Mouse (Mus musculus): ENCODE data around the gene Ap2s1.

The Ap2s1 gene

DNA sequence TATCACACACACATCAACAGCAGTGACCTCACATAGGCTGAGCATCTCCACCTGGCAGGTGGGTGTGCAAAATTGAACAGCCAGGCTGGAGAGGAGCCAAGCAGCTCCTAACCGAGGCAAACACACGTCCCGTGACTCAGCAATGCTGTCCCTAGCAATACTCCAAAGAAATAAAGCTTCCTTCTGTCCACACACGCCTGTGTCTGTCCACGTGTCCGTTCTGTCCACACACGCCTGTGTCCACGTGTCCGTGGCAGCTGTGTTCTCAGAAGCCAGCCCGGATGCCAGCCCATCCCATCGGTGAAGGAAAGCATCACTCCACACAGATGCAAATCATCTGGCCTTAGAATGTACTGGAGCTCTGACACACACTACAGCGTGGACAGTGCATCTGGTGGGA lies 13.8 kb downstream of the Ap2s1 start:
- DNase-seq (ENCODE audit: low spot score in 2 of 2), result no peak

DNA sequence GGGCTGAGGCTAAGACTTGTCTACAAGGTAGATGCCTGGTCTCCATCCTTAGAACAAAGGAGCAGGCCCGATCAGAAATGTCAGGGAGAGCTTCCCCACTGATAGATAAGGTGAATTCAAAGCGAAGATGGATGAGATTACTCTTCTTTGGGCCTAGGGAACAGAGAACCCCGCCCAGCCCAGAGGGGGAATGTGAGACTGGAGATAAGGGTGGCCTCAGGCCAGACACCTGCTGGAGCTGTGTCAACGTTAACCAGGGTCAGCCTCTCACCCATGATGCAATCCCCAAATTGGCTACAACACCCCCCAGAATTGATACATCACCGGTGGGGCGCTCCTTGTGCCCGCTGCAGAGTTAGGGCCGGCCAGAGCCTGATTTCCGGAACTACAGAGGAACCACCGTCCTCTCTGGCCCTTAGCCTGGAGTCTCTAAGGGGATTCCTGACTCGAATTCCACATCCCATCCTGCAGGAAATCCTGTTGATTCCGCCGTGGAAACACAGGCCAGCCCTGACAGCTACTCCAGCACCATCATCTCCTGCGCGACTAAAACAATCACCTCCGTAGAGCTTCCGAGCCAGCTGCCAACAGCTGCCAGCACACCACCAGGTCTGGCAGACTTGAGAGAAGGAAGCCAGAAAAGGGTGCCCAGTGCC lies 17.3 kb downstream of the Ap2s1 start:
- no peak for DNase-seq (ENCODE audit: low spot score in 2 of 2)

DNA sequence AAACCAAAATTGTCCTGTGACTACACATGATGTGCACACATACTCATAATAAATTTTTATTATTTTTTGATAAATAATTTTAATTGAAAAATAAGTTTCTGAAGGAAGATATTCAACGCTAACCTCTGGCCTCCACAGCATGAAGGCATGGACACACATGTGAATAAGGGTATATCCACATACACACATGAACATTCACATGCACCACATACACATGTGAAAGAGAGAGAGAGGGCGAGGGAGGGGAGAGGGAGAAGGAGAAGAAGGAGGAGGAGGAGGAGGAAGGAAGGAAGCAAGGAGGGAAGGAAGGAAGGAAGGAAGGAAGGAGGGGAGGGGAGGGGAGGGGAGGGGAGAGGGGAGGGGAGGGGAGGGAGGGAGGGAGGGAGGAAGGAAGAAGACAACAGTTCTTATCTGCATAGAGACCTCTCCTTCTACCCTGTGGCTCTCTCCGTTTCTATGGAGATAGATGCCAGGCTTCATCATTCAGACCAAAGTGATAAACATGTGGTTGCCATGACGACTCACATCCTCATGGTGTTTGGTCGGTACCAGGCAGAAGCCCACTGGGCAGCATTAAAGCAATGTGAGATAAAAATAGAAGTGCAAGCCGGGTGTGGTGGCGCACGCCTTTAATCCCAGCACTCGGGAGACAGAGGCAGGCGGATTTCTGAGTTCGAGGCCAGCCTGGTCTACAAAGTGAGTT lies 20.8 kb downstream of the Ap2s1 start:
- peak in 1 of 2 experiments; percentile 74 for DNase-seq (ENCODE audit: low spot score in 2 of 2)

DNA sequence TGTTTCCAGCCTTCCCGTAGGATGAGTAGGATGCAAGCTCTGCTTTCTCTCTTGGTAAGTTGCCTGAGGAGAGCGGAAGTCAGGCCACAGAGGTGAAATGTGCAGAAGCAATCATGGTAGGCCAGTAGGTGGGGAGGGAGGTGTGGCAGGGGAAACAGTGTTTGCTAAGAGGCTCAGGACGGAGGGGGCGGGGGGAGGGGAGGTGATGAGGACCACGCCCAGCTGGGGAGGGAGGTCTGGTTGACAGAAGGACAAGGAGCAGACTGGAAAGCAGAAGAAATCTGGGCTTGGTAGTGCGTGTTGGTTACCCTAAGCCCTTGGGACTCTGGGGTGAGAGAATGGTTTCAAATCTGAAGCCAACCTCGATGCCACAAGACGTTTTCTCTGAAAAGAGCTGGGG lies 22.1 kb downstream of the Ap2s1 start:
- DNase-seq (ENCODE audit: low spot score in 2 of 2), result no peak

DNA sequence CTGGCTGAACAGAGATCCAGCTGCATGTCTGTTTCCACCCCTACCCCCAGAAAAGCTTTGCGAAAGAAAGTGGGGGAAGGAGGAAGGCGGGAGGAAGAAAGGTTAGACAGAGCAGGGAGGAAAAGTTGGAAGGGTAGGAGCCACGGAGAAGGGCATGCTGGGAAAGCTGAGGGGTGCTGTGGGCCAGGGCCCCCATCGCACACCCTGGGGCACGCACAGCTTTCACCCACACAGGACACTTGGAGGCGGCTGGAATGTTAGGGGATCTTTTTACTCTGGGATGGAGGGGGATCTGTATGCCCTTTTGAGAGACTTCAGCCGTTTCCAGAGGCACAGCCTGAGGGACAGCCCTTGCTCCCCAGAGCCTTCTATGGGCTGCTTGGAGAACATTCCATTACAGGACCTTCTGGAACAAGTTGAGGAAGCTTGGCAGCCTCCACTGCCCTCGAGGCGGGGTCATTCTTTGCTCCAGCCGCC lies 22.8 kb downstream of the Ap2s1 start:
- no peak for DNase-seq (ENCODE audit: low spot score in 2 of 2)

DNA sequence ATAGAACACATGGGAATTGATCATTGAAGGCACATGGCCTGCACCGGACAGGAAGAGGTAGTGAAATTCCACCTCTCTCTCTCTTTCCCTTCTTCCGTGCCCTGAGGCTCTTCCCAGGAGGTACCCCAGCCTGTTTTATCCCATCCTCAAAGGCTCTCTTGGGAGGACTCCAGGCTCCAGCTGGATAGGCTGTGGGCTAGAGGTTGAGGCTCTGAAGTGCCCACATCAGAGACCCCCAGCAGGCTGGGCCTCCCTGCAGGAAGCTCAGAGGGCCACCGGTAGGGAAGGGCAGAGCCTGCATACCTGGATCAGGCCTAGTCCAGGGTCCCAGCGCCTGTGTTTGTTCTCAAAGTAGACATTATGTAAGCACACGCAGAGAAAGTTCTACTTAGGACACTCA lies 23.4 kb downstream of the Ap2s1 start:
- no peak for DNase-seq (ENCODE audit: low spot score in 2 of 2)

DNA sequence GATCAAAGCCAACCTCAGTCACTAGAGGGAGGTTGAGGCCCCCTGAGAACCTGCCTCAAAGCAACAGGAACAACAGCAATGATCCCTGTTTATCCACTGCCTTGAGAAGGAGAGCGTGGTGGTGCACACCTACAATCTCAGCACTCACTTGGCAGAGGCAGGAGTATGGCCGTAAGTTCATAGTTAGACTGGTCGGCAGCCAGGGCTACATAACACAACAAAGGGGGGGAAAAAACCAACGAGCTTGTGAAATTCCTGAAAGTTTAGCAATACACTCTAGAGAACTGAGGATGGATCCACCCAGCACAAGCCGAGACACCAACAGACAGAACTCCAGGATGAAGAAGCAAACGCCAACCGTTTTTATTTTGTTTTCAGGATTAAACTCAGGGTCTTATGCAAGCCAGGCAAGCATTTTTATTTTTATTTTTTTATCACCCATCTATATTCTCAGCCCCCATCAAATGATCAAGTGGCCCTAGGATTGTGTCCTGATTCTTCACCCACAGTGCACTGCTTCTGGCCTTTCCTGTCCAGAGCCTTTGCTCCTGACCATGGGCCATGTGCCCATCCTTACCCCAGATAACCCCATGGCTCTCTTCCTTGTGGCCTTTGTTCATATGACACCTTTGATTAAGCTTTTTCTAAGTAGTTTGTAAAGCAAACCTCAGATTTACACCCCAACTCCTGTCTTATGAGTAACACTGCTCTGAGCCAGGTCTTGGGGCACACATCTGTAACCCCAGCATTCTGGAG lies 25.4 kb downstream of the Ap2s1 start:
- no peak for DNase-seq (ENCODE audit: low spot score in 2 of 2)

DNA sequence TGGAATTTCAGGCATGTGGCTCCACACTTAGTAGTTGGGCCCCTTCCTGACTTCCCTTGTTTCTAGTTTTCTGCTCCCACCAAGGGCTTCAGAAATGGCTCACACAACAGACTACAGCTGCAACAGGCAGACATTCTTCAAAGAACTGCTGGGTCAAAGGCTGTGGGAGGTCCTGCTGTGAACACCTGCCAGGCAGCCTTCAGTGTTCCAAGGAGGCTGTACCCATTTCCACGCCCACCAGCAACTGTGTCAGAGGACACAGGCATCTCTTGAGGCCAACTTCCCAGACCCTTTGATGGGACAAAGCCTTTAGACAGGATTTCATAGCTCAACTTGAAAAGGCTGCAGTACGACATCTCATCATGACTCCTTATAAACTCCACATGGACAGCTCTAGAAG lies 28.2 kb downstream of the Ap2s1 start:
- no peak for DNase-seq (ENCODE audit: low spot score in 2 of 2)

DNA sequence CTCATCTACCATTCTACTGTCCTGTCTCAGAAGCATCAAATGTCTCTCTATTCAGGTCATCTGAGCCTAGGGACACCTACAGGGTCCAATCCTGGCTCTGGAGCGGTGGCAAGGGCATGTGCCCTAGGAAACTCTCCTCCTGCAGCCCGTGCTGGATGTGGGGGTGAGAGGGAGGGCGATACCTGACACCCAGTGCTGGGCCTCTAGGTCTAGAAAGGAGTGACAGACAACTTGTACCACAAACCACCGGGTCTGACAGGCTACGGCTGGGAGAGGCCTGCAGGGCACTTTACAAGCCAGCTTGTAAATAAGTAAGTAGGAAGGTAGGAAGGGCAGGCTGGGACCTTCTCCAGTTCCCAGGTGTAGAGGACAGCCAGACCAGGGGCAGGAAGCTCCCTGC lies 37.7 kb downstream of the Ap2s1 start:
- no peak for DNase-seq (ENCODE audit: low spot score in 2 of 2)

DNA sequence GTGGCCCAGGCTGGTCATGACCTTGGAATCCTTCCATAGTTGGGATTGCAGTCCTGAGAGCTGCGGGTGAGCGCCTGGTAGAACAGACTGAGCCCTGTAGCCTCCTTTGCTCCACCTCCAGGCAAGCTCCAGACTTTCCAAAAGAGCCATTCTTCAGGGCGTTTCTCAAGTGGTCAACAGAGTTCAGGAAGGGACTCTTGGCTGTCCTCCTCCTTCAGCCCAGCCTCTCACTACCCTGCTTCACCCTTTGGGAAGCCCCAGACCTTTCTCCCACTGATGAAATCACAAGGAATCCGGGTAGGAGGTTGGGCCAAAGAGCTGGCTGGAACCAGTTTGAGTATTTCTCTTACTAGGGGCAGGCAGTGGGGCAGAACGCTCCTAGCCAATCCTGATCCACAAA lies 41.9 kb downstream of the Ap2s1 start:
- DNase-seq (ENCODE audit: low spot score in 2 of 2), result no peak

DNA sequence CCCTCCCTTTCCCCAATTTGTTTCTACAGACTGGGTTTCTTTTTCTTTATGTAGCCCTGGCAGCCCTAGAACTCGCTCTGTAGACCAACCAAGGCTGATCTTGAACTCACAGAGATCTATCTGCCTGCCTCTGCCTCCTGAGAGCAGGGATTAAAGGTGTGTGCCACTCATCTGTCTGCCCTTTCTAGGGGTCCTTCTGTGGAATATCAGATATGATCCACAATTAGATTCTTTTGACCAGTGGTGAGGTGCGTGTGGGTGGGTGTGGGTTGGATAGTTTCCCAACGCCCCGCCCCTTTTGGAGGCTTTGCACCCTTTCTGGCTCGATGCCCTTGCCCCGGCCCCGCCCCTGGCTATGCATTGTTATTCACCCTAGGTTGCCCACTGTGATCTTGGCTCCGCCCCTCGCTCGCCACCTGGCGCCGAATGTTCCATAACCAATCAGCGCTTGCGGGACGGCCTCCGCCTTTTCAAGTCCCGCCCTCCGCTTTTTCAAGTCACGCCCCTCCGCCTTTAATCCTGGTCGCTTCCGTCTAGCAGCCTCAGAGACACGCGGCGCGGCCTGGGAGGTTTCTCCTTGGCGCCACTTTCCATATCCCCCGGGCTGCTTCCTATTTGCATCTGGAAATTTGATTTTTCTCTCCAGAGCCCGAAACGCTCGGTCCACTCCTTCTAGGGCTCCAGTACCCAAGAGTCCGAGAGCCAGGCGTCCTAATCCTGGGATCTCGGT lies 42.8 kb downstream of the Ap2s1 start, which contains the start of gene Slc1a5:
Gene Slc1a5, plus strand, starts transcription at position 516 of the 730 bp plus-strand sequence.
- DNase-seq (ENCODE audit: low spot score in 2 of 2), result peak; percentile 79 to 82

DNA sequence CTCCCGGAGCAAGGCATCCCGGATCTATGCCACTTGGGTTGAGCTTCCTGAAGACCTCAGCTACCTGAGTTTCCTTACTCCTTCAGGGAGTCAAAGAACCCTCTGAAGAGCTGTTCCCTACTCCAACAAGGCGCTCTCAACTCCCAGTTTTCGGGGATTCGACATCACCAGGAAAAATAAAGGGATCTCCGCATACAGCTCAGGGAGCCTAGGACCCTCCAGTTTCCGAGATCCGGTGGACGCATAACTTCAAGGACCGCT lies 43.3 kb downstream of the Ap2s1 start:
- DNase-seq (ENCODE audit: low spot score in 2 of 2), result no peak

DNA sequence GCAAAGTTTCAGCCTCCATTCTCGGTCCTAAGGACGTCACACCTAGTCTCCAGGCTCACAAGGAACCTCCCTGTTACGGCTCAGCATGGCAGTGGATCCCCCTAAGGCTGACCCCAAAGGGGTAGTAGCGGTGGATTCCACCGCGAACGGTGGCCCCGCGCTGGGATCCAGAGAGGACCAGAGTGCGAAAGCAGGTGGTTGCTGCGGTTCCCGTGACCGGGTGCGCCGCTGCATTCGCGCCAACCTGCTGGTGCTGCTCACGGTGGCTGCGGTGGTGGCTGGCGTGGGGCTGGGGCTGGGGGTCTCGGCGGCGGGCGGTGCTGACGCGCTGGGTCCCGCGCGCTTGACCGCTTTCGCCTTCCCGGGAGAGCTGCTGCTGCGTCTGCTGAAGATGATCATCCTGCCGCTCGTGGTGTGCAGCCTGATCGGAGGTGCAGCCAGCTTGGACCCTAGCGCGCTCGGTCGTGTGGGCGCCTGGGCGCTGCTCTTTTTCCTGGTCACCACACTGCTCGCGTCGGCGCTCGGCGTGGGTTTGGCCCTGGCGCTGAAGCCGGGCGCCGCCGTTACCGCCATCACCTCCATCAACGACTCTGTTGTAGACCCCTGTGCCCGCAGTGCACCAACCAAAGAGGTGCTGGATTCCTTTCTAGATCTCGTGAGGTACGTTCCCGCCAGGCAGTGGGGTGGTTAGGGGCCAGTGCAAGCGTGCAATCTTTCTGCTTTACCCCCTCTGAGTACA lies 43.8 kb downstream of the Ap2s1 start:
- peak in 1 of 2 experiments; percentile 37 for DNase-seq (ENCODE audit: low spot score in 2 of 2)

DNA sequence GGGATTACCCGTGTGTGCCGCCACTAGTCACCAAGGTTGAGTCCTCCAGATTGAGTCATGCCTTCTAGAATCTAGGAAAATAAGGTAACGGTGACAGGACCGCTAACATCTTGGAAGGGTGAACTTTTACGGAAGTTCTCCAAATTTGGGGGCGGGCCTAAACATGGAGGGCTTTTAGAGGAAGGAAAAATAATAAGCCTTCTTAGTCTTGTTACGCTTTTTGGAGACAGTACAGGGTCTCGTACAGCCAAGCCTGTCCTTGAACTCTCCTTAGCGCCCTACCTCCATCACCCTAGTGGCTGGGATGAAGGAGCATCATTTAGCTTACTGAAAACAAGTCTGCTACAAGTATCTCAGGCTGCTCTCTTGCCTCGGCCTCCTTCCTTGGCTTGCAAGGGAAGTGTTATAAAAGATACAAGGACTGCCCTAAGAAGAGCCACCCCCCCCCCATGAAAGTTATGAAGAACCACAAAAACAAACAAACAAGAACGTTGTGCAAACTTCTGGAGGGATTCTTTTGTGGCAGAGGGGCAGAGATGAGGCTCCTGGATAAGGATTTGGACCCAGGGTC lies 44.4 kb downstream of the Ap2s1 start:
- no peak for DNase-seq (ENCODE audit: low spot score in 2 of 2)

DNA sequence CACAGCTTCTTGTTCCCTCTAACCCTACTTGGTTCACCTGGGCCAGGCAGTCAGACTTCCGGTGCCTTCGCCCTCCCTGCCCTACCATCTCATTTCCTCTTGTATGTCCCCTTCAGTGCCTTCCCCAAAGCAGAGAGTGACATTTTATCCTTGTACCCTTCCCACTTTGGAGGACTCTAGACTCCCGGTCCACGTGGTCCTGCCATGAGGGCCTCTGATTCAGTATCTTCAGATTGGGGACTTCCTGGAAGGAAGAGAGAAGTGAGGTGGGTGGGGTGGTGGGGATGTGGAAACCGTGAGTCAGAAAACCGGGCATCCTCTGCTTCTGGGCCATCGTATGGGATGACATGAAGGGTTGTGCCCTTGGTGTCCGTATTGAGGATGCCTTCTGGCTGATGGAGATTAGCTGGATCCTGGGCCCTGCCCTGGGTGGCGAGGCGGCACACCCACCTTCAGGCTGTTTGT lies 45.0 kb downstream of the Ap2s1 start:
- DNase-seq (ENCODE audit: low spot score in 2 of 2), result no peak

DNA sequence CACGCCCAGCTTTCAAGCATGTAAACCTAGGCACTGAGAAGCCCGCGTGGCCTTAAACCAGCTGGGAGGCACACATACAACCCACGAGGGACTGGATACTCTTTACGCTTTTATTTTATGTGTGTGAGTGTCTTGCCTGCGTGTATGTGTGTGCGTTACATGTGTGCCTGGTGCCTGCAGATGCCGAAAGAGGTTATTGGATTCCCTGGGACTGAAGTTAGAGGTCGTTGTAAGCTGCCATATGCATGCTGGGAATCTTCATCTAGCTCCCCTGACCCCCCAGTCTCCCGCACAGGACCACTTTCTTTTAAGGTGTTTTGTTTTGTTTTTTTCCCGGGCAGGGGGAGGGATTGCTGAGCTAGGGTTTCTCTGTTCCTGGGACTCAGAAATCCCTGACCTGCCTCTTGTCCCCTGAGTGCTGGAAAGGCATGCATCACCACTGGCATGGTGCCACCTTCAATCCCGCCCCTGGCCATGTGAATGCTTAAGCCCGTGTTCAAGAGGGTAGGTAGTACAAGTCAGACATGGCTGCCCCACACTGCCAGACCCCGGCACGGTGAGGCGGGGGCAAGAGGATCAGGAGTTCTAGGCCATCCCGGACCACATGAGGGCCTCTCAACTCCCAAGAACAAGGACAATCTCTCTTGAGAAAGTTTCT lies 45.7 kb downstream of the Ap2s1 start:
- DNase-seq (ENCODE audit: low spot score in 2 of 2), result no peak

DNA sequence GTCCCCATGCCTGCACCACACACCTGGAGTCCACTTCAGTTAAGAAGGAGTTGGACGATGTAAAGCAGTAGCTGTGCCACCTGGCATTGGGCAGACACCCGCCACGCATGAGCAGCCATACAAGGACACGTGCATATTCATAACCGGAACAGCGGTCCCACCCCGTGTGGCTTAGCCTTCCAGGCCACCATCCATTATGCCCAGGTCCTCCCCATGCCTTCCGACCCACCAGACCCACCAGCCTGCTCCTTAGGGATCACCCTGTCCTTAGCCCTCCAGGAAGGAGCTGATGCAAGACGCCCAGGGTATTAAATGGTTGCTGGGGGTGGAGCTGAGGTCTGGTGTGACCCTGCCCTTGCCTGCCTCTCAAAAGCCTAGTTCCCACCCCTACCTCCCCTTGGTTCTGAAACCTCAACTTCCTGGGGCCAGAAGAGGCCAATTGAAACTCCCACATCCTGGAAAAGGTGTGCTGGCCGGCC lies 46.3 kb downstream of the Ap2s1 start:
- DNase-seq (ENCODE audit: low spot score in 2 of 2), result no peak

DNA sequence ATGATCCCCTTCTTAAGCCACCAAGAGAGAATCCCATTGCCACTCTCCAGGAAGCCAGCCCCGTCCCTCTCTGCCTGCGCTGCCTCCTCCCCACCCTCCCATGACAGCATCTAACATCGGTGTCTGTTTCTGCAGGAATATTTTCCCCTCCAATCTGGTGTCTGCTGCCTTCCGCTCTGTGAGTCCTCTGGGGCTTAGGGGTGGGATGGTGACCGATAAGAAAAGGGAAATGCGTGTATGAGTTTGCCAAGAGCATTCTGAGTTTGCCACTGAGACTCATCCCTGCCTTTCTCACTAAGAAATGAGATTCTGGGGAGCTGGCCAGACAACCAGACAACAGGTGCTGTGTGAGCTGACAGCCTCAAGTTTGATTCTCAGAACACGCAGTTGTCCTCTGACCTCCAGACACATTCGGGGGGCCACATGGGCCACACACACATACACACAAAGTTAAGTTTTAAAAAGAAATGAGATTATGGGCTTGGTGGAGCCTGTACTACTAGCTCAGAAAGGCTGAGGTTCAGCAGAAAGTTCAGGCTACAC lies 47.4 kb downstream of the Ap2s1 start:
- DNase-seq (ENCODE audit: low spot score in 2 of 2), result no peak

DNA sequence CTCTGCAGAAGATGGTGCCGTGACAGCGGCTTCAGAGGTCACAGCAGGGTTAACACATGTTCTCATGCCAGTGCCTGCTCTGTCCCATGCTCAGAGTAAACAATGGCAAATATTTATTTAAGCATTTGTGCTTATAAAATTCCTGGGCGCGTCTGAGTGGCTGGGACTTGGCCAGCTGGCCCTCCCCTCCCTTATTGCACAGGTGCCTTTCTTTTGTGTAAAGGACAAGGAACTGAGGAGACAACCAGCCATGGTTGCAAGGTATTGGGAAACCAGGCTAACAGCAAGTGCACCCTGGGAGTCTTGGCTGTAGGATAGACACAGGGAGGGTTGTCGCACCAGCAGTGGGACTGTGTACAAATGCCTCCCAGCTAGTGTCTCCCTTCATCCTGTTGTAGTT lies 54.1 kb downstream of the Ap2s1 start:
- DNase-seq (ENCODE audit: low spot score in 2 of 2), result no peak
